Mouse (Mus musculus): ENCODE results near the gene Tmprss11g. TPM values are rescaled to one million over a fixed set of nuclear protein-coding genes. Genes with fewer than 3 reads are reported as not detected.

The Tmprss11g gene
- polyA plus RNA-seq (2012; rRNA removed) = not detected in 2 replicates

GRCm38 (mm10) chr5:86518500-86518899 lies at the start of gene Tmprss11g:
TSS of gene Tmprss11g (minus strand) at chr5:86518600.
- DNase-seq (ENCODE audit: low read depth) = no peak

GRCm38 (mm10) chr5:86546693-86547092 lies 28.3 kb upstream of the Tmprss11g start:
- no peak for DNase-seq (ENCODE audit: low read depth)

- DNase-seq (ENCODE audit: low read depth) = no peak
These were observed 22.2 kb upstream of the Tmprss11g start for GRCm38 (mm10) chr5:86540601-86541000.

GRCm38 (mm10) chr5:86528725-86529124 lies 10.3 kb upstream of the Tmprss11g start:
- no peak for DNase-seq (ENCODE audit: low read depth)

GRCm38 (mm10) chr5:86511538-86511937 lies 6.9 kb downstream of the Tmprss11g start:
- no peak for DNase-seq (ENCODE audit: low read depth)

- no peak for DNase-seq (ENCODE audit: low read depth)
These were observed 24.9 kb downstream of the Tmprss11g start for GRCm38 (mm10) chr5:86493453-86493852.

GRCm38 (mm10) chr5:86482562-86482961 lies 35.8 kb downstream of the Tmprss11g start:
- no peak for DNase-seq (ENCODE audit: low read depth)

- peak; percentile 79 for DNase-seq (ENCODE audit: low read depth)
These were observed 36.4 kb downstream of the Tmprss11g start for GRCm38 (mm10) chr5:86482031-86482430.

GRCm38 (mm10) chr5:86473859-86474258 lies 44.5 kb downstream of the Tmprss11g start:
- DNase-seq (ENCODE audit: low read depth) = peak; percentile 55

- DNase-seq (ENCODE audit: low read depth) = no peak
These were observed 49.5 kb downstream of the Tmprss11g start, which contains the start of gene Tmprss11a for GRCm38 (mm10) chr5:86468890-86469289. TSS of gene Tmprss11a (minus strand) at chr5:86468990.

- DNase-seq (ENCODE audit: low read depth) = no peak
These were observed 79.1 kb downstream of the Tmprss11g start for GRCm38 (mm10) chr5:86439306-86439705.

- no peak for DNase-seq (ENCODE audit: low read depth)
These were observed 79.9 kb downstream of the Tmprss11g start for GRCm38 (mm10) chr5:86438548-86438947.

Other genes with a start within 250 kb of the Tmprss11g start
- not detected in 2 replicates for gene Tmprss11c, start 229.3 kb downstream of the Tmprss11g start, polyA plus RNA-seq (2012; rRNA removed)
- gene Tmprss11d, start 145.2 kb downstream of the Tmprss11g start, polyA plus RNA-seq (2012; rRNA removed) = not detected in 2 replicates
- gene Tmprss11a, start 49.6 kb downstream of the Tmprss11g start, polyA plus RNA-seq (2012; rRNA removed) = not detected in 2 replicates
- gene Tmprss11f, start 113.8 kb upstream of the Tmprss11g start, polyA plus RNA-seq (2012; rRNA removed) = not detected in 2 replicates
- not detected in 2 replicates for gene Tmprss11b, start 157.8 kb upstream of the Tmprss11g start, polyA plus RNA-seq (2012; rRNA removed)
- not detected in 2 replicates for gene Tmprss11e, start 227.2 kb upstream of the Tmprss11g start, polyA plus RNA-seq (2012; rRNA removed)